In the genomic region with DNA sequence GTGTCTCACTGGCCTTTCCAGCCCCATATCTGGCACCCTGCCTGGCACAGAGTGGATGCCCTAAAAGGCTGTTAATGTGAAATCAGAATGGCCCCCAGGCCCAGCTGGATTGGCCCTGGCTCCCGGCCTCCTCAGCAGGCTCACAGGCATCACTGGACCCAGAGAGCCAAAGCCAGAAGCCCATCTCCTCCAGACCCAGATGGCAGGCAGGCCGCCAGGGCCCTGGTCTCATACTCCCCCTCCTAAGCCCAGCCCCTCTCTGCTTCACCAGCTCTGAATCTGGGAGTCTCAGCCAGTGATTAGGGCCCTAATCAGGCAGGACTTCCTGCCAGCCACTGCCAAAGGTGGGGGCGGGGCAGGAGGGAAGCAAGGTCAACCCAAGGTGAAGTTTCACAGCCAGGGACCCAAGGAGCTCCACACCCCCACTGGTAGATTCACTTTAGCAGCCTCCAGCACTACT, we compare ENCODE assay signal across 9 mouse cellular contexts.
A peak's percentile ranks its signal among the peaks of the same experiment; 100 is the strongest.
DNase-seq lines count a peak whose midpoint lies in the region; ATAC-seq and TF ChIP-seq lines count a peak whose summit lies in the region.
"Had no signal": no experiment of that assay in that cellular context is flagged by ENCODE, and none has a peak within 500 bp of the region (broad histone marks: within the 10 kb centered on the region; RNA-seq: fewer than 3 reads in every experiment).

No protein-coding gene starts in this region.

- TF ChIP-seq EP300 in heart, adult 2 months (IDR thresholded peaks at IDR 0.05; ENCODE audit: insufficient read depth, low read depth, low read length), result peak; percentile 99

- H3K36me3 ChIP-seq in E14TG2a.4 (ENCODE audit: insufficient read depth, low read length), result no peaks in the 10 kb centered on the region
- H3K36me3 ChIP-seq in heart, adult 2 months (ENCODE audit: control insufficient read depth, insufficient read depth, low read length), result peaks cover 33% of the 10 kb centered on the region
- no peaks in the 10 kb centered on the region for H3K36me3 ChIP-seq in lung, embryonic 14.5 days (ENCODE audit: insufficient read depth)
- H3K36me3 ChIP-seq in small intestine, adult 2 months (ENCODE audit: control insufficient read depth, insufficient read depth, low read length), result no peaks in the 10 kb centered on the region

- peaks cover 51% of the 10 kb centered on the region for H3K27me3 ChIP-seq in E14TG2a.4 (ENCODE audit: insufficient read depth, low read length)
- H3K27me3 ChIP-seq in heart, adult 2 months (ENCODE audit: control insufficient read depth, insufficient read depth, low read length), result no peaks in the 10 kb centered on the region
- H3K27me3 ChIP-seq in lung, embryonic 14.5 days (ENCODE audit: insufficient read depth, low read length), result no peaks in the 10 kb centered on the region
- H3K27me3 ChIP-seq in small intestine, adult 2 months (ENCODE audit: control insufficient read depth, insufficient read depth, low read length), result no peaks in the 10 kb centered on the region

- intact Hi-C loops in heart, adult 2 months (cut with DNase I), result loop anchor here (1.0 to 2.0 kb wide), 3 partner anchors 31 to 64 kb away; no protein-coding TSS in a partner anchor

- peaks cover 55% of the 10 kb centered on the region for H3K4me1 ChIP-seq in E14TG2a.4 (replicated peaks; ENCODE audit: low read depth, low read length)
- peaks cover 72% of the 10 kb centered on the region for H3K4me1 ChIP-seq in heart, adult 2 months (ENCODE audit: control insufficient read depth, insufficient read depth, low read length)
- peaks cover 69% of the 10 kb centered on the region for H3K4me1 ChIP-seq in lung, embryonic 14.5 days (ENCODE audit: insufficient read depth)
- H3K4me1 ChIP-seq in small intestine, adult 2 months (ENCODE audit: control insufficient read depth, insufficient read depth, insufficient read length, low read length), result peaks cover 8% of the 10 kb centered on the region; the same call in 1 of the 2 replicates

- H3K9me3 ChIP-seq in E14TG2a.4 (ENCODE audit: low read length), result no peaks in the 10 kb centered on the region
- H3K9me3 ChIP-seq in lung, embryonic 14.5 days (ENCODE audit: low read depth, low read length), result no peaks in the 10 kb centered on the region
- H3K9me3 ChIP-seq: megakaryocyte, embryonic 14.5 days had no signal

- H3K79me2 ChIP-seq in heart, adult 2 months (replicated peaks; ENCODE audit: control insufficient read depth, insufficient read depth, low read length), result peaks cover 6% of the 10 kb centered on the region

- peak; percentile 56 for TF ChIP-seq POLR2A in heart, adult 2 months (IDR thresholded peaks at IDR 0.05; ENCODE audit: insufficient read depth, low read depth, low read length)
- no peak for TF ChIP-seq POLR2A in small intestine, adult 2 months (IDR thresholded peaks at IDR 0.05; ENCODE audit: low read depth, low read length)

- H3K4me2 ChIP-seq in lung, embryonic 14.5 days, result peak overlapping the region; percentile 25

- H3K4me3 ChIP-seq in E14TG2a.4 (replicated peaks; ENCODE audit: low read length), result 0 out of 2 replicates have a peak overlapping the region, but pooled peaks have one; percentile 17
- H3K4me3 ChIP-seq in heart, adult 2 months, result peak overlapping the region; percentile 29
- no peak overlapping the region for H3K4me3 ChIP-seq in lung, embryonic 14.5 days (ENCODE audit: low read depth, low read length)
- no peak overlapping the region for H3K4me3 ChIP-seq in small intestine, adult 2 months (ENCODE audit: low read depth, low read length)
- H3K4me3 ChIP-seq: megakaryocyte, embryonic 14.5 days had no signal

- H3K27ac ChIP-seq in heart, adult 2 months, result peak overlapping the region; percentile 96
- H3K27ac ChIP-seq in lung, embryonic 14.5 days (ENCODE audit: low read depth), result peak overlapping the region; percentile 90
- H3K27ac ChIP-seq in small intestine, adult 2 months (ENCODE audit: insufficient read depth, low read depth, low read length), result peak overlapping the region; percentile 63

- peak overlapping the region; percentile 54 for H3K9ac ChIP-seq in heart, adult 2 months (ENCODE audit: low read depth, low read length)
- peak overlapping the region; percentile 35; the same call in 1 of the 2 replicates for H3K9ac ChIP-seq in lung, embryonic 14.5 days

- 8% methylated on average over 3 of the region's 3 CpGs for WGBS in heart, adult 2 months
- WGBS in lung, embryonic 14.5 days, result 7% methylated on average over 3 of the region's 3 CpGs
- WGBS in small intestine, adult 2 months, result 31% methylated on average over 3 of the region's 3 CpGs

- no peak for TF ChIP-seq CTCF in E14TG2a.4 (conservative IDR thresholded peaks at IDR 0.05; ENCODE audit: low read length)
- no peak for TF ChIP-seq CTCF in heart, adult 2 months (IDR thresholded peaks at IDR 0.05)
- TF ChIP-seq CTCF in lung, embryonic 14.5 days (IDR thresholded peaks at IDR 0.05; ENCODE audit: low read depth), result no peak
- no peak for TF ChIP-seq CTCF in small intestine, adult 2 months (IDR thresholded peaks at IDR 0.05; ENCODE audit: extremely low read depth, insufficient read length, insufficient replicate concordance, low read depth, low read length)

- ATAC-seq in lung, embryonic 14.5 days (ENCODE audit: insufficient read depth), result peak; percentile 63
- ATAC-seq in granulocyte monocyte progenitor cell, adult 5-6 weeks (replicated peaks; ENCODE audit: poor library complexity, severe bottlenecking), result no peak

- DNase-seq in adrenal gland, postnatal 36 days, result peak; percentile 78 to 82
- DNase-seq in heart, adult 2 months, result peak; percentile 85 to 89
- peak; percentile 91 for DNase-seq in kidney, adult 18-20 months
- peak; percentile 77 for DNase-seq in lung, embryonic 14.5 days
- DNase-seq in left cerebral cortex, adult 11 months (ENCODE audit: low spot score), result no peak

Comparison
In these comparisons a context has a peak if more than half of its experiments do, and no peak if none do; other contexts are left out.
1. H3K4me3 ChIP-seq: peak in E14TG2a.4 (single experiment) and heart, adult 2 months (single experiment); none in lung, embryonic 14.5 days (single experiment) and small intestine, adult 2 months (single experiment).
2. Peak in every context shown above with its lines, with median percentiles within 50 percentile points of each other: H3K27ac ChIP-seq.